Mouse (Mus musculus): ENCODE measurements around the gene Gimap9. TPM values are rescaled to one million over a fixed set of nuclear protein-coding genes. Genes with fewer than 3 reads are reported as not detected.

The Gimap9 gene
- polyA plus RNA-seq, 1 experiment: 10.4 TPM

- peak; percentile 18; the same call in 1 of the 2 replicates for TF ChIP-seq CTCF (IDR thresholded peaks at IDR 0.05; ENCODE audit: extremely low read depth, insufficient read depth, insufficient read length, insufficient replicate concordance)
- TF ChIP-seq POLR2A (IDR thresholded peaks at IDR 0.05; ENCODE audit: low read depth, low read length): no peak
- DNase-seq (ENCODE audit: low read depth in 1 of 2, low spot score in 2 of 2): peak in 1 of 2 experiments; percentile 52
- H3K4me3 ChIP-seq (ENCODE audit: extremely low read depth, insufficient read depth, insufficient read length): no peak overlapping the region
- H3K27ac ChIP-seq (ENCODE audit: insufficient read depth, low read length): no peak overlapping the region
- WGBS: 21% methylated on average over 4 of the region's 4 CpGs
- peaks cover 6% of the 10 kb centered on the region; the same call in 1 of the 2 replicates for H3K4me1 ChIP-seq (ENCODE audit: control insufficient read depth, insufficient read depth, insufficient read length)
- H3K27me3 ChIP-seq (ENCODE audit: control insufficient read depth, insufficient read depth, low read length): no peaks in the 10 kb centered on the region
- no peaks in the 10 kb centered on the region for H3K36me3 ChIP-seq (ENCODE audit: control insufficient read depth, insufficient read depth, low read length)
These were observed 33.1 kb upstream of the Gimap9 start for GRCm38 (mm10) chr6:48642764-48643292.

- no peak overlapping the region; the same call in 1 of the 2 replicates for H3K4me3 ChIP-seq (ENCODE audit: extremely low read depth, insufficient read depth, insufficient read length)
- H3K27ac ChIP-seq (ENCODE audit: insufficient read depth, low read length): peak overlapping the region; percentile 45; the same call in 1 of the 2 replicates
- no peaks in the 10 kb centered on the region for H3K27me3 ChIP-seq (ENCODE audit: control insufficient read depth, insufficient read depth, low read length)
- DNase-seq (ENCODE audit: low read depth in 1 of 2, low spot score in 2 of 2): peak; percentile 73 to 75
- peaks cover 8% of the 10 kb centered on the region for H3K36me3 ChIP-seq (ENCODE audit: control insufficient read depth, insufficient read depth, low read length)
- peaks cover 13% of the 10 kb centered on the region; the same call in 1 of the 2 replicates for H3K4me1 ChIP-seq (ENCODE audit: control insufficient read depth, insufficient read depth, insufficient read length)
- 6% methylated on average over 12 of the region's 12 CpGs for WGBS
- no peak for TF ChIP-seq POLR2A (IDR thresholded peaks at IDR 0.05; ENCODE audit: low read depth, low read length)
- TF ChIP-seq CTCF (IDR thresholded peaks at IDR 0.05; ENCODE audit: extremely low read depth, insufficient read depth, insufficient read length, insufficient replicate concordance): peak; percentile 86; the same call in 1 of the 2 replicates
These were observed 30.1 kb upstream of the Gimap9 start for GRCm38 (mm10) chr6:48645660-48646308.

GRCm38 (mm10) chr6:48646309-48646690, 29.6 kb upstream of the Gimap9 start:
- 74% methylated on average over 4 of the region's 4 CpGs for WGBS
- H3K4me3 ChIP-seq (ENCODE audit: extremely low read depth, insufficient read depth, insufficient read length): no peak overlapping the region
- peaks cover 13% of the 10 kb centered on the region for H3K36me3 ChIP-seq (ENCODE audit: control insufficient read depth, insufficient read depth, low read length)
- no peak overlapping the region for H3K27ac ChIP-seq (ENCODE audit: insufficient read depth, low read length)
- H3K27me3 ChIP-seq (ENCODE audit: control insufficient read depth, insufficient read depth, low read length): no peaks in the 10 kb centered on the region
- no peak for TF ChIP-seq CTCF (IDR thresholded peaks at IDR 0.05; ENCODE audit: extremely low read depth, insufficient read depth, insufficient read length, insufficient replicate concordance)
- TF ChIP-seq POLR2A (IDR thresholded peaks at IDR 0.05; ENCODE audit: low read depth, low read length): no peak
- peaks cover 13% of the 10 kb centered on the region; the same call in 1 of the 2 replicates for H3K4me1 ChIP-seq (ENCODE audit: control insufficient read depth, insufficient read depth, insufficient read length)
- no peak for DNase-seq (ENCODE audit: low read depth in 1 of 2, low spot score in 2 of 2)

GRCm38 (mm10) chr6:48646995-48647394, 28.9 kb upstream of the Gimap9 start, which contains the start of gene Gimap8:
Gene Gimap8 (plus strand): TSS chr6:48647234.
- Histone ChIP-seq H3K27me3 (ENCODE audit: control insufficient read depth, insufficient read depth, low read length) (no peaks in the 10 kb centered on the region), H3K27ac (ENCODE audit: insufficient read depth, low read length) (peak within 1 kb of the TSS; percentile 91), H3K36me3 (ENCODE audit: control insufficient read depth, insufficient read depth, low read length) (peaks cover 18% of the 10 kb centered on the region), H3K4me1 (ENCODE audit: control insufficient read depth, insufficient read depth, insufficient read length) (peaks cover 13% of the 10 kb centered on the region; the same call in 1 of the 2 replicates), H3K4me3 (ENCODE audit: extremely low read depth, insufficient read depth, insufficient read length) (peak within 1 kb of the TSS; percentile 71)
- peak; percentile 80 to 90 for DNase-seq (ENCODE audit: low read depth in 1 of 2, low spot score in 2 of 2)
- TF ChIP-seq POLR2A (IDR thresholded peaks at IDR 0.05; ENCODE audit: low read depth, low read length): peak; percentile 8; the same call in 1 of the 2 replicates
- TF ChIP-seq CTCF (IDR thresholded peaks at IDR 0.05; ENCODE audit: extremely low read depth, insufficient read depth, insufficient read length, insufficient replicate concordance): peak; percentile 81
- WGBS: 5% methylated on average over 3 of the region's 3 CpGs

- TF ChIP-seq POLR2A (IDR thresholded peaks at IDR 0.05; ENCODE audit: low read depth, low read length): no peak
- no peak for TF ChIP-seq CTCF (IDR thresholded peaks at IDR 0.05; ENCODE audit: extremely low read depth, insufficient read depth, insufficient read length, insufficient replicate concordance)
- H3K27ac ChIP-seq (ENCODE audit: insufficient read depth, low read length): peak overlapping the region; percentile 91
- WGBS: 46% methylated on average over 2 of the region's 2 CpGs
- H3K4me3 ChIP-seq (ENCODE audit: extremely low read depth, insufficient read depth, insufficient read length): peak overlapping the region; percentile 71
- no peaks in the 10 kb centered on the region for H3K27me3 ChIP-seq (ENCODE audit: control insufficient read depth, insufficient read depth, low read length)
- H3K36me3 ChIP-seq (ENCODE audit: control insufficient read depth, insufficient read depth, low read length): peaks cover 18% of the 10 kb centered on the region
- no peak for DNase-seq (ENCODE audit: low read depth in 1 of 2, low spot score in 2 of 2)
- peaks cover 13% of the 10 kb centered on the region; the same call in 1 of the 2 replicates for H3K4me1 ChIP-seq (ENCODE audit: control insufficient read depth, insufficient read depth, insufficient read length)
These were observed 28.3 kb upstream of the Gimap9 start for GRCm38 (mm10) chr6:48647611-48648010.

- Histone ChIP-seq H3K4me3 (ENCODE audit: extremely low read depth, insufficient read depth, insufficient read length) (no peak overlapping the region; the same call in 1 of the 2 replicates), H3K27me3 (ENCODE audit: control insufficient read depth, insufficient read depth, low read length) (no peaks in the 10 kb centered on the region), H3K36me3 (ENCODE audit: control insufficient read depth, insufficient read depth, low read length) (peaks cover 18% of the 10 kb centered on the region), H3K27ac (ENCODE audit: insufficient read depth, low read length) (peak overlapping the region; percentile 91), H3K4me1 (ENCODE audit: control insufficient read depth, insufficient read depth, insufficient read length) (peaks cover 13% of the 10 kb centered on the region; the same call in 1 of the 2 replicates)
- 78% methylated on average over 4 of the region's 4 CpGs for WGBS
- TF ChIP-seq CTCF (IDR thresholded peaks at IDR 0.05; ENCODE audit: extremely low read depth, insufficient read depth, insufficient read length, insufficient replicate concordance) (no peak), POLR2A (IDR thresholded peaks at IDR 0.05; ENCODE audit: low read depth, low read length) (no peak)
- DNase-seq (ENCODE audit: low read depth in 1 of 2, low spot score in 2 of 2): no peak
These were observed 27.1 kb upstream of the Gimap9 start for GRCm38 (mm10) chr6:48648779-48649178.

All from spleen, adult 2 months (tissue).